ENCODE assay signal across 8 mouse cellular contexts in genomic region chr4:155735788-155736187, GRCm38 (mm10). TPM values are rescaled to one million over a fixed set of nuclear protein-coding genes. Genes with fewer than 3 reads are reported as not detected.
DNase-seq lines count a peak whose midpoint lies in the region; ATAC-seq lines count a peak whose summit lies in the region.

No protein-coding gene starts in this region.

- peak; percentile 94 for DNase-seq in heart, adult 11 months
- no peak for DNase-seq in heart, postnatal 10 days
- DNase-seq in B cell, adult 2 months = peak; percentile 10 to 11
- no peak for DNase-seq in left cerebral cortex, adult 8-10 months (ENCODE audit: low spot score in 2 of 2)
- no peak for DNase-seq in frontal cortex, postnatal 10 days (ENCODE audit: low spot score in 2 of 2)
- DNase-seq in spleen, postnatal 14 days (ENCODE audit: low spot score in 2 of 2) = no peak

- peak overlapping the region; percentile 95 for H3K9ac ChIP-seq in forebrain, embryonic 13.5 days
- peak overlapping the region; percentile 62; the same call in 1 of the 2 replicates for H3K9ac ChIP-seq in liver, embryonic 15.5 days

- H3K27me3 ChIP-seq in forebrain, embryonic 13.5 days = no peaks in the 10 kb centered on the region
- H3K27me3 ChIP-seq in liver, embryonic 15.5 days = 0 out of 2 replicates have a peak, but pooled peaks cover 6% of the 10 kb centered on the region

- intact Hi-C loops in heart, postnatal 10 days (cut with DNase I) = no loop called here

- H3K4me2 ChIP-seq in forebrain, embryonic 13.5 days = peak overlapping the region; percentile 93
- H3K4me2 ChIP-seq in liver, embryonic 15.5 days = peak overlapping the region; percentile 94

- peaks cover 22% of the 10 kb centered on the region for H3K4me1 ChIP-seq in forebrain, embryonic 13.5 days
- H3K4me1 ChIP-seq in liver, embryonic 15.5 days (replicated peaks) = peaks cover 27% of the 10 kb centered on the region

- WGBS in forebrain, embryonic 13.5 days = 72% methylated on average over 5 of the region's 5 CpGs
- 70% methylated on average over 5 of the region's 5 CpGs for WGBS in liver, embryonic 15.5 days (ENCODE audit: insufficient replicate concordance)

- peak overlapping the region; percentile 91 for H3K27ac ChIP-seq in forebrain, embryonic 13.5 days
- no peak overlapping the region for H3K27ac ChIP-seq in liver, embryonic 15.5 days (replicated peaks)

- no peaks in the 10 kb centered on the region for H3K9me3 ChIP-seq in forebrain, embryonic 13.5 days (replicated peaks)
- no peaks in the 10 kb centered on the region for H3K9me3 ChIP-seq in liver, embryonic 15.5 days (replicated peaks)

- peak overlapping the region; percentile 83 for H3K4me3 ChIP-seq in forebrain, embryonic 13.5 days
- peak overlapping the region; percentile 78 for H3K4me3 ChIP-seq in liver, embryonic 15.5 days (replicated peaks)

- no peak; the same call in 1 of the 2 replicates for ATAC-seq in forebrain, embryonic 13.5 days
- no peak for ATAC-seq in liver, embryonic 15.5 days (ENCODE audit: insufficient read depth)

- H3K36me3 ChIP-seq in forebrain, embryonic 13.5 days (ENCODE audit: poor library complexity, severe bottlenecking) = peaks cover 56% of the 10 kb centered on the region
- peaks cover 25% of the 10 kb centered on the region for H3K36me3 ChIP-seq in liver, embryonic 15.5 days (replicated peaks)

RNA-seq across cellular contexts. Expression of gene Tmem240, which starts 1.2 kb away (rescaled TPM):
- under 1 TPM; 0.47 to 0.69 TPM for total RNA-seq in heart, postnatal 10 days (2021)
- 1.9 and 2.4 TPM in 2 replicates for polyA plus RNA-seq in forebrain, embryonic 13.5 days (2015; fragmentation: Nextera tagmentation; extraction: Ambion mirVana)
- polyA plus RNA-seq in liver, embryonic 15.5 days (2015; fragmentation: Nextera tagmentation; extraction: Ambion mirVana) = 0.08 and 0.10 TPM in 2 replicates
- 10 to 100 TPM; 43.9 to 53.3 (median 48.9) TPM for total RNA-seq in left cerebral cortex, adult 8-10 months (2022)

RNA-seq across cellular contexts. Expression of gene Atad3a, which starts 25.1 kb away (rescaled TPM):
- 10 to 100 TPM; 67.1 to 73.1 TPM for total RNA-seq in heart, postnatal 10 days (2021)
- 79.2 and 93.3 TPM in 2 replicates for polyA plus RNA-seq in forebrain, embryonic 13.5 days (2015; fragmentation: Nextera tagmentation; extraction: Ambion mirVana)
- polyA plus RNA-seq in liver, embryonic 15.5 days (2015; fragmentation: Nextera tagmentation; extraction: Ambion mirVana) = 47.9 and 56.5 TPM in 2 replicates
- total RNA-seq in left cerebral cortex, adult 8-10 months (2022) = 10 to 100 TPM; 41.3 to 55.7 (median 51.1) TPM

RNA-seq across cellular contexts. Expression of gene Ssu72, which starts 31.2 kb away (rescaled TPM):
- total RNA-seq in heart, postnatal 10 days (2021) = 10 to 100 TPM; 58.3 to 59.2 TPM
- 160 and 162 TPM in 2 replicates for polyA plus RNA-seq in forebrain, embryonic 13.5 days (2015; fragmentation: Nextera tagmentation; extraction: Ambion mirVana)
- polyA plus RNA-seq in liver, embryonic 15.5 days (2015; fragmentation: Nextera tagmentation; extraction: Ambion mirVana) = 52.0 and 52.4 TPM in 2 replicates
- total RNA-seq in left cerebral cortex, adult 8-10 months (2022) = 100 to 1,000 TPM in 2 of 4 experiments, 10 to 100 TPM in 2; 91.0 to 111 (median 98.8) TPM

RNA-seq across cellular contexts. Expression of gene Vwa1, which starts 38.7 kb away (rescaled TPM):
- 10 to 100 TPM; 14.0 to 15.8 TPM for total RNA-seq in heart, postnatal 10 days (2021)
- polyA plus RNA-seq in forebrain, embryonic 13.5 days (2015; fragmentation: Nextera tagmentation; extraction: Ambion mirVana) = 15.1 and 15.3 TPM in 2 replicates
- polyA plus RNA-seq in liver, embryonic 15.5 days (2015; fragmentation: Nextera tagmentation; extraction: Ambion mirVana) = 0.33 and 0.54 TPM in 2 replicates
- total RNA-seq in left cerebral cortex, adult 8-10 months (2022) = 10 to 100 TPM; 14.0 to 14.9 (median 14.4) TPM

RNA-seq across cellular contexts. Expression of gene Fndc10, which starts 41.6 kb away (rescaled TPM):
- total RNA-seq in heart, postnatal 10 days (2021) = 1 to 10 TPM; 2.9 to 4.3 TPM
- 1.9 and 2.3 TPM in 2 replicates for polyA plus RNA-seq in forebrain, embryonic 13.5 days (2015; fragmentation: Nextera tagmentation; extraction: Ambion mirVana)
- polyA plus RNA-seq in liver, embryonic 15.5 days (2015; fragmentation: Nextera tagmentation; extraction: Ambion mirVana) = 0.24 and 0.48 TPM in 2 replicates
- 10 to 100 TPM; 31.6 to 37.7 (median 34.7) TPM for total RNA-seq in left cerebral cortex, adult 8-10 months (2022)

Comparison
In these comparisons a context has a peak if more than half of its experiments do, and no peak if none do; other contexts are left out.
1. DNase-seq: peak in heart, adult 11 months (single experiment) and B cell, adult 2 months (2 of 2); none in heart, postnatal 10 days (0 of 2), left cerebral cortex, adult 8-10 months (0 of 2), frontal cortex, postnatal 10 days (0 of 2) and spleen, postnatal 14 days (0 of 2).
2. RNA of gene Tmem240, which starts 1.2 kb away (total RNA-seq): 43.9 to 53.3 TPM in left cerebral cortex, adult 8-10 months; 0.47 to 0.69 TPM in heart, postnatal 10 days; every median in the first group is over 10 times any median in the second.